Mouse (Mus musculus): ENCODE data around the gene Dnah3. TPM values are rescaled to one million over a fixed set of nuclear protein-coding genes. Genes with fewer than 3 reads are reported as not detected.

Gene Dnah3
- under 1 TPM; 0.12 to 0.19 TPM for total RNA-seq (2021)
- long read RNA-seq, experiment 1 = 0 reads
- long read RNA-seq, experiment 2 = 0 reads

- DNase-seq (ENCODE audit: low spot score in 2 of 2) = no peak
Observed at GRCm38 (mm10) chr7:120095180-120095579, at the start of gene Dnah3. Gene Dnah3 (minus strand): TSS chr7:120095280.

GRCm38 (mm10) chr7:120142743-120143142 lies 47.7 kb upstream of the Dnah3 start:
- DNase-seq (ENCODE audit: low spot score in 2 of 2) = no peak

GRCm38 (mm10) chr7:120128951-120129350 lies 33.9 kb upstream of the Dnah3 start:
- peak in 1 of 2 experiments; percentile 23 for DNase-seq (ENCODE audit: low spot score in 2 of 2)

- DNase-seq (ENCODE audit: low spot score in 2 of 2) = no peak
Observed at GRCm38 (mm10) chr7:120127686-120128059, 32.6 kb upstream of the Dnah3 start.

GRCm38 (mm10) chr7:120126976-120127685 lies 32.1 kb upstream of the Dnah3 start:
- DNase-seq (ENCODE audit: low spot score in 2 of 2) = no peak

- DNase-seq (ENCODE audit: low spot score in 2 of 2) = peak; percentile 76 to 79
Observed at GRCm38 (mm10) chr7:120124844-120125243, 29.8 kb upstream of the Dnah3 start.

GRCm38 (mm10) chr7:120123776-120124175 lies 28.7 kb upstream of the Dnah3 start:
- DNase-seq (ENCODE audit: low spot score in 2 of 2) = no peak

- DNase-seq (ENCODE audit: low spot score in 2 of 2) = no peak
Observed at GRCm38 (mm10) chr7:120117529-120117928, 22.4 kb upstream of the Dnah3 start.

- DNase-seq (ENCODE audit: low spot score in 2 of 2) = no peak
Observed at GRCm38 (mm10) chr7:120116976-120117375, 21.9 kb upstream of the Dnah3 start.

- no peak for DNase-seq (ENCODE audit: low spot score in 2 of 2)
Observed at GRCm38 (mm10) chr7:120109676-120110075, 14.6 kb upstream of the Dnah3 start.

GRCm38 (mm10) chr7:120106356-120106755 lies 11.3 kb upstream of the Dnah3 start:
- peak in 1 of 2 experiments; percentile 15 for DNase-seq (ENCODE audit: low spot score in 2 of 2)

GRCm38 (mm10) chr7:120104975-120105374 lies 9.9 kb upstream of the Dnah3 start:
- DNase-seq (ENCODE audit: low spot score in 2 of 2) = peak in 1 of 2 experiments; percentile 25

- DNase-seq (ENCODE audit: low spot score in 2 of 2) = peak; percentile 10 to 12
Observed at GRCm38 (mm10) chr7:120103019-120103567, 8.0 kb upstream of the Dnah3 start.

- peak; percentile 66 to 75 for DNase-seq (ENCODE audit: low spot score in 2 of 2)
Observed at GRCm38 (mm10) chr7:120102164-120102972, 7.3 kb upstream of the Dnah3 start, which contains the start of gene Tmem159. Gene Tmem159 (plus strand): TSS chr7:120102353.

- peak; percentile 52 to 53 for DNase-seq (ENCODE audit: low spot score in 2 of 2)
Observed at GRCm38 (mm10) chr7:120098403-120098802, 3.3 kb upstream of the Dnah3 start.

- DNase-seq (ENCODE audit: low spot score in 2 of 2) = peak; percentile 74 to 80
Observed at GRCm38 (mm10) chr7:120097845-120098244, 2.8 kb upstream of the Dnah3 start.

- no peak for DNase-seq (ENCODE audit: low spot score in 2 of 2)
Observed at GRCm38 (mm10) chr7:120094216-120094615, 864 bp downstream of the Dnah3 start.

GRCm38 (mm10) chr7:120093033-120093432 lies 2.0 kb downstream of the Dnah3 start:
- no peak for DNase-seq (ENCODE audit: low spot score in 2 of 2)

- no peak for DNase-seq (ENCODE audit: low spot score in 2 of 2)
Observed at GRCm38 (mm10) chr7:120080177-120080576, 14.9 kb downstream of the Dnah3 start.

GRCm38 (mm10) chr7:120069164-120069563 lies 25.9 kb downstream of the Dnah3 start:
- no peak for DNase-seq (ENCODE audit: low spot score in 2 of 2)

GRCm38 (mm10) chr7:120068114-120068513 lies 27.0 kb downstream of the Dnah3 start:
- no peak for DNase-seq (ENCODE audit: low spot score in 2 of 2)

GRCm38 (mm10) chr7:120064045-120064444 lies 31.0 kb downstream of the Dnah3 start:
- no peak for DNase-seq (ENCODE audit: low spot score in 2 of 2)

Measured in left cerebral cortex, adult 18-20 months (tissue).